Mouse (Mus musculus) CH12.LX (cell line): ENCODE measurements around the gene Gadd45gip1. TPM values are rescaled to one million over a fixed set of nuclear protein-coding genes. Genes with fewer than 3 reads are reported as not detected.
A peak's percentile ranks its signal among the peaks of the same experiment; 100 is the strongest.

Experiments used
- DNase-seq: peaks from one replicate; pipeline ENCODE4 v3.0.0-alpha.2; 2013; ENCODE audit errors: extremely low read depth
- H3K27ac ChIP-seq: 2 replicates; pipeline ENCODE4 v1.5.1; 2012; ENCODE audit warnings: low read depth, mild to moderate bottlenecking, control low read depth, moderate library complexity; ENCODE audit not compliant: insufficient read depth
- H3K27me3 ChIP-seq: replicated peaks from 2 replicates; pipeline ENCODE3; 2012; ENCODE audit warnings: inconsistent platforms
- H3K36me3 ChIP-seq, 2 experiments: replicated peaks in 1 of 2; 2 replicates each; pipeline versions ENCODE3 to v1.6.1; 2012; ENCODE audit warnings: inconsistent platforms in 1 of 2, low read length in 1 of 2, mild to moderate bottlenecking in 1 of 2, mixed read lengths in 1 of 2, moderate library complexity in 1 of 2; ENCODE audit not compliant: control insufficient read depth in 1 of 2, insufficient read depth in 1 of 2
- H3K4me1 ChIP-seq, 2 experiments: 2 replicates each; pipeline ENCODE4 v1.6.1; 2012; ENCODE audit warnings: inconsistent platforms in 1 of 2, moderate library complexity in 1 of 2; ENCODE audit not compliant: insufficient read depth in 2 of 2, control insufficient read depth in 1 of 2
- H3K4me2 ChIP-seq: 2 replicates; pipeline ENCODE4 v1.6.1; 2012; ENCODE audit warnings: low read depth, mild to moderate bottlenecking, control low read depth; ENCODE audit not compliant: poor library complexity, insufficient read depth, severe bottlenecking
- H3K4me3 ChIP-seq, 3 experiments: fragments of 150-350 bp in 1 of 3; sonication (generic) in 1 of 3; replicated peaks in 1 of 3; 2 replicates each; pipeline versions ENCODE3 to v1.5.1; 2011 to 2012; ENCODE audit warnings: low read depth in 2 of 3, low read length in 2 of 3, mild to moderate bottlenecking in 2 of 3, moderate library complexity in 2 of 3, control low read depth in 1 of 3, improper control_type of control experiment in 1 of 3, inconsistent platforms in 1 of 3, mixed read lengths in 1 of 3; ENCODE audit not compliant: poor library complexity in 1 of 3
- H3K79me2 ChIP-seq: replicated peaks from 2 replicates; pipeline ENCODE4 v1.6.1; 2012; ENCODE audit warnings: mild to moderate bottlenecking, moderate library complexity; ENCODE audit not compliant: control insufficient read depth, poor library complexity, insufficient read depth, severe bottlenecking; ENCODE audit errors: extremely low read depth
- H3K9ac ChIP-seq: 2 replicates; pipeline ENCODE4 v1.6.1; 2012; ENCODE audit warnings: low read depth, mild to moderate bottlenecking, control low read depth, moderate library complexity; ENCODE audit not compliant: insufficient read depth
- H3K9me3 ChIP-seq: replicated peaks from 2 replicates; pipeline ENCODE3; 2012; ENCODE audit warnings: low read length, inconsistent platforms, mixed read lengths
- BHLHE40 ChIP-seq: IDR thresholded peaks from 2 replicates; pipeline ENCODE4 v1.6.1; 2011; ENCODE audit warnings: mild to moderate bottlenecking, low read depth, low read length, improper control_type of control experiment
- CHD1 ChIP-seq: IDR thresholded peaks from 2 replicates; pipeline ENCODE4 v1.6.1; 2012; ENCODE audit warnings: low read depth, low read length, improper control_type of control experiment, inconsistent platforms
- CHD2 ChIP-seq: IDR thresholded peaks from 2 replicates; pipeline ENCODE4 v1.6.1; 2011; ENCODE audit warnings: low read length, improper control_type of control experiment
- CTCF ChIP-seq, 2 experiments: IDR thresholded peaks in 1 of 2; conservative IDR thresholded peaks in 1 of 2; 2 replicates each; pipeline ENCODE4 v1.5.1; 2011 to 2012; ENCODE audit warnings: low read depth in 2 of 2, low read length in 2 of 2, improper control_type of control experiment in 1 of 2, inconsistent platforms in 1 of 2, mild to moderate bottlenecking in 1 of 2, moderate library complexity in 1 of 2
- ELF1 ChIP-seq: IDR thresholded peaks from 2 replicates; pipeline ENCODE4 v1.6.1; 2014; ENCODE audit warnings: low read depth, mild to moderate bottlenecking, inconsistent platforms, low read length, improper control_type of control experiment
- EP300 ChIP-seq: IDR thresholded peaks from 2 replicates; pipeline ENCODE4 v1.6.1; 2011; ENCODE audit warnings: low read length, improper control_type of control experiment
- ETS1 ChIP-seq: conservative IDR thresholded peaks from 2 replicates; pipeline ENCODE4 v1.6.1; 2012; ENCODE audit warnings: low read depth, mild to moderate bottlenecking, inconsistent platforms, low read length, improper control_type of control experiment, moderate library complexity
- GABPA ChIP-seq: IDR thresholded peaks from 2 replicates; pipeline ENCODE4 v1.6.1; 2012; ENCODE audit warnings: low read depth, low read length, improper control_type of control experiment, inconsistent platforms; ENCODE audit not compliant: insufficient replicate concordance
- HCFC1 ChIP-seq: IDR thresholded peaks from 2 replicates; pipeline ENCODE4 v1.6.1; 2012; ENCODE audit warnings: low read depth, mild to moderate bottlenecking, inconsistent platforms, low read length, improper control_type of control experiment
- IRF4 ChIP-seq: IDR thresholded peaks from 2 replicates; pipeline ENCODE4 v1.6.1; 2014; ENCODE audit warnings: low read depth, mild to moderate bottlenecking, inconsistent platforms, low read length, improper control_type of control experiment
- JUN ChIP-seq: IDR thresholded peaks from 2 replicates; pipeline ENCODE4 v1.6.1; 2011; ENCODE audit warnings: low read depth, mild to moderate bottlenecking, low read length, improper control_type of control experiment, moderate library complexity; ENCODE audit not compliant: insufficient read depth
- MAFK ChIP-seq: IDR thresholded peaks from 2 replicates; pipeline ENCODE4 v1.6.1; 2011; ENCODE audit warnings: low read length, improper control_type of control experiment; ENCODE audit not compliant: insufficient replicate concordance
- MAX ChIP-seq: IDR thresholded peaks from 2 replicates; pipeline ENCODE4 v1.6.1; 2011; ENCODE audit warnings: low read length, improper control_type of control experiment
- MAZ ChIP-seq: IDR thresholded peaks from 2 replicates; pipeline ENCODE4 v1.6.1; 2012; ENCODE audit warnings: low read depth, mild to moderate bottlenecking, inconsistent platforms, low read length, improper control_type of control experiment, moderate library complexity
- MEF2A ChIP-seq: IDR thresholded peaks from 2 replicates; pipeline ENCODE4 v1.6.1; 2014; ENCODE audit warnings: low read depth, mild to moderate bottlenecking, inconsistent platforms, low read length, improper control_type of control experiment, borderline replicate concordance
- MXI1 ChIP-seq: IDR thresholded peaks from 2 replicates; pipeline ENCODE4 v1.6.1; 2011; ENCODE audit warnings: mild to moderate bottlenecking, low read depth, low read length, improper control_type of control experiment
- MYC ChIP-seq: IDR thresholded peaks from 2 replicates; pipeline ENCODE4 v1.6.1; 2011; ENCODE audit warnings: low read depth, mild to moderate bottlenecking, improper control_type of control experiment, low read length
- NELFE ChIP-seq: IDR thresholded peaks from 2 replicates; pipeline ENCODE4 v1.6.1; 2011; ENCODE audit warnings: low read depth, low read length, improper control_type of control experiment
- NRF1 ChIP-seq: IDR thresholded peaks from 2 replicates; pipeline ENCODE4 v1.6.1; 2014; ENCODE audit warnings: low read depth, mild to moderate bottlenecking, inconsistent platforms, low read length, improper control_type of control experiment, moderate library complexity
- SIN3A ChIP-seq: IDR thresholded peaks from 2 replicates; pipeline ENCODE4 v1.6.1; 2012; ENCODE audit warnings: low read length, improper control_type of control experiment, inconsistent platforms
- SMC3 ChIP-seq: IDR thresholded peaks from 2 replicates; pipeline ENCODE4 v1.6.1; 2011; ENCODE audit warnings: low read depth, low read length, improper control_type of control experiment
- TBP ChIP-seq: conservative IDR thresholded peaks from 2 replicates; pipeline ENCODE4 v1.6.1; 2011; ENCODE audit warnings: low read depth, low read length, improper control_type of control experiment
- TCF12 ChIP-seq: IDR thresholded peaks from 2 replicates; pipeline ENCODE4 v1.6.1; 2014; ENCODE audit warnings: low read depth, mild to moderate bottlenecking, inconsistent platforms, low read length, improper control_type of control experiment
- USF1 ChIP-seq: IDR thresholded peaks from 2 replicates; pipeline ENCODE4 v1.6.1; 2014; ENCODE audit warnings: low read depth, mild to moderate bottlenecking, inconsistent platforms, low read length, improper control_type of control experiment
- USF2 ChIP-seq: conservative IDR thresholded peaks from 2 replicates; pipeline ENCODE4 v1.6.1; 2011; ENCODE audit warnings: low read depth, low read length, improper control_type of control experiment
- ZC3H11A ChIP-seq: IDR thresholded peaks from 2 replicates; pipeline ENCODE4 v1.6.1; 2012; ENCODE audit warnings: low read depth, mild to moderate bottlenecking, inconsistent platforms, low read length, improper control_type of control experiment
- ZNF384 ChIP-seq: IDR thresholded peaks from 2 replicates; pipeline ENCODE4 v1.6.1; 2012; ENCODE audit warnings: low read depth, low read length, improper control_type of control experiment, inconsistent platforms
- dilution Hi-C: fragments of 300-500 bp; cut with MboI; formaldehyde crosslinking; loops from 2 replicates; pipeline ENCODE4 v1.14.3; 2020; ENCODE audit warnings: low sequenced_read_pairs; ENCODE audit not compliant: extremely low pct_unique_long_range_greater_than_20kb, extremely low pct_ligation_motif_present
- in situ Hi-C: fragments of 300-500 bp; cut with MboI; formaldehyde crosslinking; loops from 3 replicates; pipeline ENCODE4 v1.14.3; 2019; ENCODE audit warnings: low sequenced_read_pairs, low pct_ligation_motif_present, low pct_unique_long_range_greater_than_20kb, mixed read lengths
- polyA plus RNA-seq: library from polyadenylated mRNA; unstranded; fragments of >175 nt; gene quantifications from 2 replicates; pipeline ENCODE4 v1.2.1, GENCODE M21; 2012; ENCODE audit warnings: low read depth; ENCODE audit not compliant: insufficient read length
- total RNA-seq, 2 experiments: library from RNA; depleted of rRNA; stranded (reverse); fragments of 300-350 nt in 1 of 2; fragments of >200 nt in 1 of 2; gene quantifications; 2 replicates each; pipeline ENCODE4 v1.2.3; 2012 to 2014

The Gadd45gip1 gene
- total and polyA plus RNA-seq, 3 experiments = 53.6 to 57.6 (median 56.6) TPM

- peak; percentile 56 for TF ChIP-seq SMC3
- TF ChIP-seq, all 38 proteins: peak for 12
Observed at GRCm38 (mm10) chr8:84845355-84846093, 14.2 kb downstream of the Gadd45gip1 start (continued).

GRCm38 (mm10) chr8:84846094-84846721, 14.9 kb downstream of the Gadd45gip1 start:
- Histone ChIP-seq H3K4me2 (peak overlapping the region; percentile 64), H3K27me3 (no peaks in the 10 kb centered on the region), H3K27ac (peak overlapping the region; percentile 48), H3K36me3 (peaks cover 39 to 47% of the 10 kb centered on the region in 2 experiments), H3K79me2 (peaks cover 31% of the 10 kb centered on the region)
- in situ Hi-C loops = loop anchor here (5.0 kb wide), 1 partner anchor 41 kb away; no protein-coding TSS in a partner anchor
- dilution Hi-C loops = no loop called here
- TF ChIP-seq MAZ (no peak; the same call in 1 of the 2 replicates), HCFC1 (no peak), NRF1 (no peak), MYC (no peak), BHLHE40 (0 out of 2 replicates have a peak, but pooled peaks have one; percentile 1), MEF2A (no peak), MAX (no peak), MXI1 (peak; percentile 21; the same call in 1 of the 2 replicates), USF2 (no peak), EP300 (no peak; the same call in 1 of the 2 replicates), ETS1 (no peak), ZNF384 (no peak), CTCF (conservative IDR thresholded peaks at IDR 0.05 in 1 of 2, IDR thresholded peaks at IDR 0.05 in 1 of 2; ENCODE audit: low read depth in 2 of 2, low read length in 2 of 2) (no peak), CHD1 (no peak), TBP (no peak), USF1 (no peak), SIN3A (no peak), CHD2 (0 out of 2 replicates have a peak, but pooled peaks have one; percentile 33), NELFE (no peak), ELF1 (no peak), MAFK (no peak), SMC3 (no peak), TCF12 (peak; percentile 5; the same call in 1 of the 2 replicates), GABPA (no peak), IRF4 (no peak), ZC3H11A (no peak), JUN (no peak)
- TF ChIP-seq, all 38 proteins: peak for 4
- Histone ChIP-seq H3K4me3 (peak overlapping the region; percentile 80 to 98 (median 89)), H3K9me3 (no peaks in the 10 kb centered on the region), H3K9ac (peak overlapping the region; percentile 85), H3K4me1 (peaks cover 13 to 43% of the 10 kb centered on the region in 2 experiments)
- DNase-seq = no peak
